Mouse (Mus musculus) forebrain, embryonic 13.5 days (tissue): ENCODE data around the gene Smyd1. TPM values are rescaled to one million over a fixed set of nuclear protein-coding genes. Genes with fewer than 3 reads are reported as not detected.

Source experiments
- ATAC-seq: fragments of 200-750 bp; cut with Nextera tagmentation; 2 replicates; pipeline ENCODE4 v1.8.0; 2017
- H3K27ac ChIP-seq: fragments of 300-500 bp; sonication (generic); 2 replicates; pipeline ENCODE4 v1.5.1; 2015; ENCODE audit warnings: inconsistent platforms, mild to moderate bottlenecking, moderate library complexity
- H3K27me3 ChIP-seq: fragments of 300-500 bp; sonication (generic); 2 replicates; pipeline ENCODE4 v1.6.1; 2015; ENCODE audit warnings: mild to moderate bottlenecking, inconsistent platforms
- H3K36me3 ChIP-seq: fragments of 300-500 bp; sonication (generic); 2 replicates; pipeline ENCODE4 v1.6.1; 2015; ENCODE audit warnings: mild to moderate bottlenecking, inconsistent platforms; ENCODE audit not compliant: poor library complexity, severe bottlenecking
- H3K4me1 ChIP-seq: fragments of 300-500 bp; sonication (generic); 2 replicates; pipeline ENCODE4 v1.6.1; 2015; ENCODE audit warnings: inconsistent platforms
- H3K4me2 ChIP-seq: fragments of 300-500 bp; sonication (generic); 2 replicates; pipeline ENCODE4 v1.6.1; 2015; ENCODE audit warnings: inconsistent platforms, mild to moderate bottlenecking, moderate library complexity
- H3K4me3 ChIP-seq: fragments of 300-500 bp; sonication (generic); 2 replicates; pipeline ENCODE4 v1.5.1; 2015; ENCODE audit warnings: mild to moderate bottlenecking, inconsistent platforms
- H3K9ac ChIP-seq: fragments of 300-500 bp; sonication (generic); 2 replicates; pipeline ENCODE4 v1.6.1; 2015; ENCODE audit warnings: mild to moderate bottlenecking, inconsistent platforms
- H3K9me3 ChIP-seq: fragments of 300-500 bp; sonication (generic); replicated peaks from 2 replicates; pipeline ENCODE4 v1.6.1; 2016; ENCODE audit warnings: inconsistent platforms
- WGBS: fragments of 180-500 bp; shearing (Covaris S2); methylation state at CpG from one replicate; pipeline ENCODE4 v1.1.7; 2015; 5-methylcytosine and 5-hydroxymethylcytosine counted together
- polyA plus RNA-seq: library from polyadenylated mRNA; unstranded; fragments of >200 nt; fragmentation: Nextera tagmentation; extraction: Ambion mirVana; gene quantifications from 2 replicates; pipeline ENCODE4 v1.2.1, GENCODE M21; 2015

Smyd1 gene
- polyA plus RNA-seq, 1 experiment from 2014 or later, result 0.05 TPM

- Histone ChIP-seq H3K27me3 (no peaks in the 10 kb centered on the region), H3K36me3 (no peaks in the 10 kb centered on the region), H3K27ac (no peak overlapping the region), H3K4me3 (no peak overlapping the region), H3K9ac (no peak overlapping the region), H3K4me2 (no peak overlapping the region), H3K9me3 (no peaks in the 10 kb centered on the region), H3K4me1 (no peaks in the 10 kb centered on the region)
- no peak for ATAC-seq
- WGBS, result 93% methylated on average over 8 of the region's 8 CpGs
These were observed 14.5 kb downstream of the Smyd1 start for GRCm38 (mm10) chr6:71307486-71307885.

DNA sequence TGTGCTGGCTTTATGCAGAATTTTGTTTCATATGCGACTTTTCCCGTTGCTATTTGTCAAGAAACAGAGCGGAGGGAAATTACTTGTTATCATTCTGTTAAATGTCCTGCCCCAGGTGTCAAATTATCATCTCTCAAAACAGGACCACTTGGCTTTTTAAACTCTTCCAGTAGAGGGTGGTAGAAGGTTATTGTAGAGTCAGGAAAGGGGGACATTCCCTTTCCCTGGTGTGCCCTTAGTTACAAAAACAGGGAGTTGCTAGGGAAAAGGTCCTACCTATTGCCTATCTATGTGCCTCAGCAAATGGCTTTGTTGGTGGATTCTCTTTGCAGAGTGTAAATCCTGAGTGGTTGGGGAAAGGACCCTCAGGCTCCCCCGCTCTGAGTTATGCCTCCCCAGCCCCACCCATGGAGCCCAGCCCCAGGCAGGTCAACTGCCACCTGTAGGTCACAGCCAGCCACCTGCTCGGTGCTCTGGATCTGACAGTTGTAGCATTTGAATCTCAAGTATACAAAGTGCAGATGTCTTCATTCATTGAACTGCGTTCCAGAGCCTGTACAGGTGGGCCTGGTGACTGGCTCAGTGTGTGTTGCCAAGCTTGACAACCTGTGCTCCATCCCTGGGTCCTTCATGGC lies 19.8 kb downstream of the Smyd1 start:
- H3K27me3 ChIP-seq, result no peaks in the 10 kb centered on the region
- no peak overlapping the region for H3K4me3 ChIP-seq
- no peaks in the 10 kb centered on the region for H3K9me3 ChIP-seq
- H3K36me3 ChIP-seq, result no peaks in the 10 kb centered on the region
- no peaks in the 10 kb centered on the region for H3K4me1 ChIP-seq
- ATAC-seq, result no peak
- no peak overlapping the region for H3K27ac ChIP-seq
- WGBS, result 75% methylated on average over 6 of the region's 6 CpGs
- H3K4me2 ChIP-seq, result no peak overlapping the region
- H3K9ac ChIP-seq, result no peak overlapping the region

- no peak overlapping the region for H3K27ac ChIP-seq
- WGBS, result 26% methylated on average over 3 of the region's 3 CpGs
- H3K27me3 ChIP-seq, result no peaks in the 10 kb centered on the region
- H3K9ac ChIP-seq, result no peak overlapping the region
- H3K4me1 ChIP-seq, result no peaks in the 10 kb centered on the region
- no peak overlapping the region for H3K4me2 ChIP-seq
- H3K4me3 ChIP-seq, result no peak overlapping the region
- ATAC-seq, result no peak
- H3K36me3 ChIP-seq, result no peaks in the 10 kb centered on the region
- H3K9me3 ChIP-seq, result no peaks in the 10 kb centered on the region
These were observed 23.3 kb downstream of the Smyd1 start for GRCm38 (mm10) chr6:71298751-71299150.

- H3K36me3 ChIP-seq, result no peaks in the 10 kb centered on the region
- WGBS, result 69% methylated on average over 2 of the region's 2 CpGs
- H3K27me3 ChIP-seq, result no peaks in the 10 kb centered on the region
- H3K4me3 ChIP-seq, result no peak overlapping the region
- no peak for ATAC-seq
- no peak overlapping the region for H3K4me2 ChIP-seq
- no peak overlapping the region for H3K27ac ChIP-seq
- H3K4me1 ChIP-seq, result no peaks in the 10 kb centered on the region
- no peaks in the 10 kb centered on the region for H3K9me3 ChIP-seq
- H3K9ac ChIP-seq, result no peak overlapping the region
These were observed 24.0 kb downstream of the Smyd1 start for GRCm38 (mm10) chr6:71298051-71298450.

DNA sequence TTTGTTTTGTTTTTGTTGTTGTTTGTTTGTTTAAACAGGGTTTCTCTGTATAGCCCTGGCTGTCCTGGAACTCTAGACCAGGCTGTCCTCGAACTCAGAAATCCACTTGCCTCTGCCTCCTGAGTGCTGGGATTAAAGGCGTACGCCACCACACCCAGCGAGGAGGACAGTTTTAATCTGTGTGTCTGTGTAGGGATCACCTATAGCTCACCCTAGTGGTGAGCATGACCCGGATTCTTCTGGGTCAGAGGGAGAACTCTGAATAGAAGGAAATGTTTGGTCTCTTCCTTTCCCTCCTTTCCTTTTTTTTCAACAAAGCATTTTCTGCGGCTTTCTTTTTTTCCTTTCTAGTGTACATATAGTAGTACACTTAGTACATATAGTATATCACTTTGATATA lies 26.7 kb downstream of the Smyd1 start:
- H3K4me1 ChIP-seq, result no peaks in the 10 kb centered on the region
- no peak overlapping the region for H3K9ac ChIP-seq
- H3K9me3 ChIP-seq, result no peaks in the 10 kb centered on the region
- H3K4me3 ChIP-seq, result no peak overlapping the region
- no peak overlapping the region for H3K27ac ChIP-seq
- H3K36me3 ChIP-seq, result no peaks in the 10 kb centered on the region
- no peak for ATAC-seq
- no peak overlapping the region for H3K4me2 ChIP-seq
- no peaks in the 10 kb centered on the region for H3K27me3 ChIP-seq
- 79% methylated on average over 6 of the region's 6 CpGs for whole genome bisulfite sequencing

GRCm38 (mm10) chr6:71293509-71293908 lies 28.5 kb downstream of the Smyd1 start:
- Histone ChIP-seq H3K4me1 (no peaks in the 10 kb centered on the region), H3K27me3 (no peaks in the 10 kb centered on the region), H3K27ac (no peak overlapping the region), H3K9me3 (no peaks in the 10 kb centered on the region), H3K9ac (no peak overlapping the region), H3K4me3 (no peak overlapping the region), H3K4me2 (no peak overlapping the region), H3K36me3 (no peaks in the 10 kb centered on the region)
- WGBS, result 85% methylated on average over 14 of the region's 14 CpGs
- no peak for ATAC-seq

- Histone ChIP-seq H3K4me2 (no peak overlapping the region), H3K36me3 (peaks cover 4% of the 10 kb centered on the region), H3K4me3 (no peak overlapping the region), H3K4me1 (no peaks in the 10 kb centered on the region), H3K27me3 (no peaks in the 10 kb centered on the region), H3K9ac (no peak overlapping the region), H3K27ac (no peak overlapping the region), H3K9me3 (no peaks in the 10 kb centered on the region)
- 63% methylated on average over 1 of the region's 1 CpGs for WGBS
- ATAC-seq, result no peak
These were observed 42.6 kb downstream of the Smyd1 start for GRCm38 (mm10) chr6:71279418-71279817.

- H3K27ac ChIP-seq, result no peak overlapping the region
- no peaks in the 10 kb centered on the region for H3K36me3 ChIP-seq
- no peak overlapping the region for H3K4me3 ChIP-seq
- H3K9me3 ChIP-seq, result no peaks in the 10 kb centered on the region
- no peak overlapping the region for H3K4me2 ChIP-seq
- ATAC-seq, result no peak
- 86% methylated on average over 1 of the region's 1 CpGs for WGBS
- peaks cover 8% of the 10 kb centered on the region for H3K4me1 ChIP-seq
- H3K27me3 ChIP-seq, result no peaks in the 10 kb centered on the region
- no peak overlapping the region for H3K9ac ChIP-seq
These were observed 47.4 kb downstream of the Smyd1 start for GRCm38 (mm10) chr6:71274621-71275020.

DNA sequence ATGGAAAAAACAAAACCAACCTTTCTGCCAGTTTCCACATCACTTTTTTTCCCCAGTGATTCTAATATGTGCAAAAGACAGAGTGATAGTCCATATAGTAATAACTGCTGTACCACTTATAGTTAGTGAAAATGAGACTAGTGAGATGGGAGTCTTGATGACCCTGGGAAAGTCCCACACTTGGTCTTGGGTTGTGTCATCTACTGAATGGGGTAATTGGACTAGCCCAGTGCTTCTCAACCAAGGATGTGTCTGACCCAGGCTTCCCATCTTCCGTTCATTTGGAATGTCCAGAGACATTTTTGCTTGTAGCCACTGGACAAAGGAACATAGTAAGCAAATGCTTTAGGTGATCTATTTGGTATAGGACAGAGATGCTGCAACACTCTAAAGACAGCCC lies 48.3 kb downstream of the Smyd1 start:
- Histone ChIP-seq H3K9me3 (no peaks in the 10 kb centered on the region), H3K27me3 (no peaks in the 10 kb centered on the region), H3K4me1 (peaks cover 8% of the 10 kb centered on the region), H3K4me3 (no peak overlapping the region), H3K4me2 (no peak overlapping the region), H3K27ac (no peak overlapping the region), H3K36me3 (no peaks in the 10 kb centered on the region), H3K9ac (no peak overlapping the region)
- 91% methylated on average over 1 of the region's 1 CpGs for WGBS
- no peak for ATAC-seq

DNA sequence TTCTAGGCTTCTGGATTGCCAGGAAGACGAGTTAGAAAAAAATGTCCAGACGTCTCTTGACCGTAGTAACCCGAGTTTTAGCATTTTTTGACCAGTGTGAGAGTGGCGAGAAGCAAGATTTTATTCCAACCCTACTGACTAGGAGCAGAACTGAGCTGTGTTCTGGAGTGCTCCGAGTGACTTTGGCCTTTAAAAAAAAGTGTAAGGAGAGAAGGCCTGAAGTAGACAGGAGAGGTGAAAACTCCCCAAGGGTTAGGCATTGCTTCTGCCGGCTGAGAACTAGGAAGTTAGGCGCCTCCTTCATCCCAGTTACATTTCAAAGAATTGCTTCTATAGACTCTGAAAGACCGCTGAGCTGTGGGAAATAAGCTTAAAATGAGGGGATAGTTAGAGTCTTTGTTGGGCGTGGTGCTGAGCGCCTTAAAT lies 49.7 kb downstream of the Smyd1 start:
- 0% methylated on average over 11 of the region's 11 CpGs for WGBS
- no peak for ATAC-seq
- no peaks in the 10 kb centered on the region for H3K9me3 ChIP-seq
- peak overlapping the region; percentile 97 for H3K9ac ChIP-seq
- H3K4me2 ChIP-seq, result peak overlapping the region; percentile 74
- no peaks in the 10 kb centered on the region for H3K36me3 ChIP-seq
- H3K27me3 ChIP-seq, result no peaks in the 10 kb centered on the region
- H3K4me3 ChIP-seq, result peak overlapping the region; percentile 90
- H3K27ac ChIP-seq, result peak overlapping the region; percentile 92
- H3K4me1 ChIP-seq, result peaks cover 8% of the 10 kb centered on the region

DNA sequence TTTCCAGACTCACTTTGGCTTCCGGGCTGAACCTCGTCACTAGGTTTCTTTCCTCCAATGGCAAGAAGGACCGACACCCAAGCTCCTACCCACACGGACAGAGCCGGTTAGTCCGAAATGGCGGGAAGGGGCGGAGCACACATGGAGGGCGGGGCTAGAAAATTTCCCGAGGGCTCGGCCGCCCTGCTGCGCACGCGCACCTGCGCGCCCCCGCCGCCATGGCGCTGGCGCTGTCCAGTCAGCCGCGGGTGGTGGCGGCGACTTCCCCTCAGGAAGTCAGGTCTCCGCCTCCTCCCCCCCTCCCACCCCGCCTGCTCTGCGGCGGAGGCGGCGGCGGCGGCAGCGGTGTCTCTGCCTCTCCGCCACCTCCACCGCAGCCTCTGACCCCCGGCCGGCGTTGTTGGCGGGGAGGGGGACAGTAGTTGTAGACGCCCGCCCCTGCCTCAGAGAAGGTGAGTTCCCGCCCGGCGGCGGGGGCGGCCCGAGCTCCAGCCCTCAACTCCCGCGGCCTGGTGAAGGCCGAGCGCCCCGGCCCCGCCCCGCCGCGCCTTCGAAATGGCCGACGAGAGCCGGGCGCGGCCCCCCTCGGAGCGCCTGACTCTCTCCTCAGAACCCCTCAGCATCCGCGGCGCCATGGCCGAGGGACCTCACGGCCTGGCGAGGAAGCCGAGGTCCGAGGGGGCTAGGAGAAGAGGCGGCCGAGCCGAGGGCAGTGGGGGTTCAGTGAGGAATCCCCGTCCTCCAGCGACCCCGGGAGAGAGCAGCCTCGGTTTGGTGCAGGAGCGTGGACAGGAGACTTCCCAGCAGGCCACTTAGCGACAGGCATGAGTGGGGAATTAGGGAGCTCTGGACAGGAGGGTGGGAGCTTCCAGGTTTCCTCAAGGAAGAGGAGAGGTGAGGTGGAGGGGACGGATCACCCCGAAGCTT lies 50.4 kb downstream of the Smyd1 start, which contains the start of gene Krcc1:
TSS of gene Krcc1 (plus strand) at position 289 of the 927 bp plus-strand sequence.
- ATAC-seq, result peak; percentile 94
- no peaks in the 10 kb centered on the region for H3K36me3 ChIP-seq
- H3K27me3 ChIP-seq, result no peaks in the 10 kb centered on the region
- H3K27ac ChIP-seq, result peak within 1 kb of the TSS; percentile 92
- peak within 1 kb of the TSS; percentile 97 for H3K9ac ChIP-seq
- peaks cover 8% of the 10 kb centered on the region for H3K4me1 ChIP-seq
- no peaks in the 10 kb centered on the region for H3K9me3 ChIP-seq
- H3K4me2 ChIP-seq, result peak within 1 kb of the TSS; percentile 74
- WGBS, result under 1% methylated on average over 64 of the region's 84 CpGs
- H3K4me3 ChIP-seq, result peak within 1 kb of the TSS; percentile 90

- Histone ChIP-seq H3K9me3 (no peaks in the 10 kb centered on the region), H3K27ac (peak overlapping the region; percentile 92), H3K36me3 (no peaks in the 10 kb centered on the region), H3K4me1 (peaks cover 8% of the 10 kb centered on the region), H3K27me3 (no peaks in the 10 kb centered on the region), H3K4me3 (peak overlapping the region; percentile 90), H3K9ac (peak overlapping the region; percentile 97), H3K4me2 (peak overlapping the region; percentile 74)
- peak; percentile 65 for ATAC-seq
- WGBS, result 3% methylated on average over 8 of the region's 8 CpGs
These were observed 51.0 kb downstream of the Smyd1 start for GRCm38 (mm10) chr6:71271057-71271388.
